Mouse (Mus musculus): Measurements from ENCODE around the gene Reep6. TPM values are rescaled to one million over a fixed set of nuclear protein-coding genes. Genes with fewer than 3 reads are reported as not detected.

The Reep6 gene
- polyA plus RNA-seq (2017; shearing (Covaris generic)) = 0.41 TPM

DNA sequence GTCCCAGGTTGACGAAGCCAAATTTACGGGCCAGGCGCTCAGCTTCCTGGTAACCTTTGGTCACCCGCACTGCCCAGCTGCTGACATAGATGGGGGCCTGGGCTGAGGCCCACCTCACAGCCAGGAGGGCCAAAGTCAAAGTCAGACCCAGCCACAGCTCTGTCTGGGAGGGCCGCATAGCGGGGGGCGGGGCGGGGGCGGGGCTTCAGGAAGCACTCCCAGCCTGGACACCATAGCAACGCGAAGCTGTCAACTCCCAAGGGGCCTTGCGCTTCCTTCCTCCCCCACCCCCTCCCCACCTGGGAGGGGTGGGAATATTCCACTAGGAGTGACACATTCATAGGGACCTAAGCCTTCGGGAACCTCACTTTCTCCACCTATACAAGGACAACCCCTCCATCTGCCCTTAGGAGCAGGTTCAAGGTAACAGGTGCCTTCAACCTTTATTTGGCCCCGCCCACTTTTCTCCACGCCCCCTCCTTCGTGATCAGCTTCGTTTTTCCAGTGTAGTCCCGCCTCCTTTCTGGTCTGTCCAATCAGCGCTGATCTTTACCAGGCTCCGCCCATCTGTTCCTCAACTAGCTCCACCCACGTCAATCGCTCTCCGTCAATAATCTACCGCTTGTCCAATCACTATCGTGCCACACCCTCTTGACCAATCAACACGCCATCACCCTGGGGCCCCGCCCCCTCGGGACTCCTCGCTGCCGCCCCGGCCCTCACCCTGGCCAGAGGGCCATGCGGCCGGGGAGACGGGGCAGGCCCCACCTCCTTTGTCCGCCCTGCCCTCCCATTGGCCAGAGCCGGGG, at the start of gene Reep6, which contains the start of gene Pcsk4:
Gene Reep6, plus strand, starts transcription at position 681 of the 809 bp plus-strand sequence.
Gene Pcsk4, minus strand, starts transcription at position 226 of the 809 bp plus-strand sequence.

DNA sequence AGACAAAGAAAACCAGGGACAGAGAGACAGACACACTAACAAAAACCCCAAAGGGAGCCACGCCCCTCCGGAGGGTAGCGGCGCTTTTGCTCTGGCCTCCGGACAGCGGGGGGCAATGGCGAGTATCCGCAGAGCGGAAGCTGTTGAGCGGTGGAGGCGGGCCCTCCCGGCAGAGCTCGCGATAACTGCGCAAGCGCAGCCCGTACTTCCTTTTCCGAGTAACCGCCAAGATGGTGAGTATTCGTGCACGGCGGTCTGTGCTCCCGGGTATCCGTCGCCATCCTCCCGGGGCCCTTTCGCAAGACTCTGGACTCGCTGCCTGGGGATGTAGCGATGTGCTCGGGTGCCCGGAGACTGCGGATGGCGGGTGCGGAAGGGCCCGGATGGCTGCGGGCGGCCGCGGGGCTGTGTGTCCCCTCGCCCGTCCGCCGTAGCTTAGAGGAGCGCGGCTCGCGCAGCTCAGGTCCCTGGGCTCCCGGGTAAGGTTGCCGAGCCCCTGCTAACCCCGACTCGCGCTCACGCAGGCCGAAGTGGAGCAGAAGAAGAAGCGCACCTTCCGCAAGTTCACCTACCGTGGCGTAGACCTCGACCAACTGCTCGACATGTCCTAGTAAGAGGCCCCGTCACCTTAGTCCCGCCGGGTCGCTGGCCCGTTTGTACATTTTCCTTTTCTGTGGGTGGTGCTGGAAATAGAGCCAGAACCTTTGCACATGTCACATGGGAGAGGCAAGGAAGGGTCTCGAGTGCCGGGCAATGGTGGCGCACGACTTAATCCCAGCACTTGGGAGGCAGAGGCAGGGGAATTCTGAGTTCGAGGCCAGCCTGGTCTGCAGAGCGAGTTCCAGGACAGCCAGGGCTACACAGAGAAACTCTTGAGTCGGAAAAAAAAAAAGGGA, 37.3 kb upstream of the Reep6 start, which contains the start of gene Rps15:
Gene Rps15, plus strand, starts transcription at position 203 of the 896 bp plus-strand sequence.

DNA sequence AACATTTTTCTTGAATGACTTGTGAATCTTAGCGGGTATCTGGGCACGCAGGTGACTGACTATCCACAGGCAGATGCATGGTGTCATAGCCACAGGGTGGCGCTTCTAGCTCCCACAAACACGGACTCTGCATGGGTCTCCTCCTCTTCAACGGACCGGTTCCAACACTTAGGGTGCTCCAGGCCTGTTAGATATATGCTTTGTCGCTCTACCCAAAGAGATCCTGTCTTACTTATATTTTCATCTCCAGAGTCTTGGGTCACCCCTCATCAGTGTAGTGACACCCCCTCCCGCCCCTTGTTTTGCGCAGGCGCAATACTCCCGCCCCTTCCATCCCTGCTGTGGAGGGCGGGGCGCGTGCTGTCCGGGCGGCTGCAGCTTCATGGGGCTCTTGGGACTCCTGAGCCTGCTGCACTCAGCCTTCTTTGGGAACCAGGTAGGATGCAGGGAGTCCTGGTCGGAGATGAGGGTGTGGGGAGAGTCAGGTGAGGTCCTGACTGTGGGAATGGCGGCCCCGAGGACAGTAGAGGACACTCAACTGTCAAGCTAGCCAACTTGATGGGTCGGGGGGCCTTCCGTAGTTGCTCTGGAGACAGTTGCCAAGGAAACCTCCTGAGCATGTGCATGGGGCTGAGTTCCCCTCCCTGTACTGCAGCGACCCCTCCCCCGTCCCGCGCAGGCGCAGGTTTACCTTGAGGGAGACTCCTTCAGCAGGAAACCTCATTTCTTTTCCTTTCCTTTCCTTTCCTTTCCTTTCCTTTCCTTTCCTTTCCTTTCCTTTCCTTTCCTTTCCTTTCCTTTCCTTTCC, 33.9 kb upstream of the Reep6 start, which contains the start of gene Apc2:
Gene Apc2, plus strand, starts transcription at position 360 of the 808 bp plus-strand sequence.

DNA sequence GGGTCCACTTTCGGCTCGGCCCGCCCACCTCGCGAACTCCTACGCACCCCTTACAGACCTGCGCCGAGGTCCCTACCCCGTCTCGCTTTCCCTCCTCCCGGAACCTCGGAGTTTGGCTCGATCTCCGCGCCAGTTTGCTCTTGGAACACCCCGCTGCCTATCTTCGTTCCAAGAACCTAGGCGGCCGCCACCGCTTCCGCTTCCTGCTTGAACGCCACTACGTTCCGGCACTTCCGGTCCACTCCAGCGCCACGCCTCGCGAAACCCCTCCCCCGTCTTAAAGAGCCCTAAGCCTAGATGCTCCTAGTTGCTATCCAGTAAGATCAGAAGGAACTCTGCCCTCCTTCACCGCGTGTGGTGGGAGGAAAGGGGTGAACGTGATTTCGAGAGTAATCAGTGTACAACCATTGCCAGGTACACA, 9.4 kb upstream of the Reep6 start, which contains the start of gene 2310011J03Rik:
Gene 2310011J03Rik, minus strand, starts transcription at position 198 of the 421 bp plus-strand sequence.

DNA sequence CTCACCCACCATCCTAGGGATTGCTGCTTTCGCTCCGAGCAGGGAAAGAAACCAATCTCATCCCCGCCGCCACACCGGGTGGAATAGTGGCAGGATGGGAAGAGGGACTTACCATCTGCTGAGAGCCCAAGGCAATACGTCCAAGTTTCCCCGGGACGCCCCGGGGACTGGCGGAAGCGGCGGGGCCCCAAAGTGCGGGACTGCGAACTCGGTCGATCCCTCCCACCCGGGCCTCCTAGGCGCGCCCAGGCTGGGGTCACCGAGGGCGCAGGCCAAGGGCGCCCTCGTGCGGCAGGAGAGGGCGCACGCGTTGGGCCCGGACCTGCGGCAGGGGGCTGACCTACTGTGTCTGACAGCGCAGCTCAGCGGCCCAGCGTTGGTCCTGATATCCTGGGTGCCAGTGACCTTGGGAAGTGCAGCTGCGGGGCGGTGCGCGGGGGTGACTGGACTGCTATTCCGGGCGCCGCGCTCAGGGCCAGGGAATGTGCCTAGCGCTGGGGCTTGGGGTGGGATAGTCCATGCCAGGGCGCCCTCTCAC, 18.6 kb downstream of the Reep6 start, which contains the start of gene Adamtsl5:
Gene Adamtsl5, minus strand, starts transcription at position 169 of the 538 bp plus-strand sequence.

DNA sequence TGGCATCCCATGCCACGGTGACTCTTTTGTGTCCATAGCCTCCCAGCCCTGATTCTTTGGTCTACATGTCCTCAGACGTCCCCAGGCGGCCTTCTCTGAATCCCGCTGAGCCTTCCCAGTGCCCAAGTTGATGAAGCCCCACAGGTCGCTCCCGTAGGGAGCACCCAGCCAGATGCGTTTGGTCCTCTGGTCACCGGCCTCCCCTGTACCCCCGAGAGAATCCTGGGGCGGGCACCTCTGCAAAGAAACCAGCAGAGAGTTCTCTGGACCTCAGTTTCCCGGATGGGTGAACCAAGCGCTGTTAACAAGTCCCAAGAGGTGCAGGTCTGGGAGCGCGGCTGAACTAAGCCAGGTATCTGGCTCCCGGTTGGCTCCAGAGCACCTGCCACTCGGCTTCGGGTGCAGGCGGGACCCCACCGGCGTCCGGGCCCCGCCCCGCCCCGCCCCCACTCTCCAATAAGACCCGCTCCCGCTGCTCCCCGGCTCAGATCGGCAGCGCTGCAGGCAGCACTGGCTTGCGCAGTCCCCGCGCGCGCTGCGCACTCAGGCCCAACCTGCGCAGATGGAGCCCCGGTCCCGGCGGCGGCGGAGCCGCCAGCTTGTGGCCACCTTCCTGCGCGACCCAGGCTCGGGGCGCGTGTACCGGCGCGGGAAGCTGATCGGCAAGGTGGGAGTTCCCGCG, 26.4 kb downstream of the Reep6 start, which contains the start of gene Plk5:
Gene Plk5, plus strand, starts transcription at position 459 of the 682 bp plus-strand sequence.

Other genes starting within 250 kb of the Reep6 start
- 59.4 TPM for gene Sbno2, start 224.4 kb upstream of the Reep6 start, polyA plus RNA-seq (2017; shearing (Covaris generic))
- gene Stk11, start 214.2 kb upstream of the Reep6 start, polyA plus RNA-seq (2017; shearing (Covaris generic)) = 47.2 TPM
- 400 TPM for gene Atp5d, start 191.3 kb upstream of the Reep6 start, polyA plus RNA-seq (2017; shearing (Covaris generic))
- 3.4 TPM for gene Cbarp, start 189.1 kb upstream of the Reep6 start, polyA plus RNA-seq (2017; shearing (Covaris generic))
- 5.6 TPM for gene Midn, start 181.7 kb upstream of the Reep6 start, polyA plus RNA-seq (2017; shearing (Covaris generic))
- gene Cirbp, start 164.0 kb upstream of the Reep6 start, polyA plus RNA-seq (2017; shearing (Covaris generic)) = 228 TPM
- 21.5 TPM for gene 1600002K03Rik, start 157.0 kb upstream of the Reep6 start, polyA plus RNA-seq (2017; shearing (Covaris generic))
- gene Efna2, start 150.5 kb upstream of the Reep6 start, polyA plus RNA-seq (2017; shearing (Covaris generic)) = 0.17 TPM
- 119 TPM for gene Mum1, start 103.5 kb upstream of the Reep6 start, polyA plus RNA-seq (2017; shearing (Covaris generic))
- gene Ndufs7, start 80.8 kb upstream of the Reep6 start, polyA plus RNA-seq (2017; shearing (Covaris generic)) = 273 TPM
- 0.67 TPM for gene Gamt, start 68.9 kb upstream of the Reep6 start, polyA plus RNA-seq (2017; shearing (Covaris generic))
- gene Dazap1, start 68.5 kb upstream of the Reep6 start, polyA plus RNA-seq (2017; shearing (Covaris generic)) = 94.1 TPM
- 790 TPM for gene Rps15, start 37.5 kb upstream of the Reep6 start, polyA plus RNA-seq (2017; shearing (Covaris generic))
- gene Apc2, start 34.0 kb upstream of the Reep6 start, polyA plus RNA-seq (2017; shearing (Covaris generic)) = 0.24 TPM
- 82.5 TPM for gene 2310011J03Rik, start 9.4 kb upstream of the Reep6 start, polyA plus RNA-seq (2017; shearing (Covaris generic))
- 28.8 TPM for gene Pcsk4, start 455 bp upstream of the Reep6 start, polyA plus RNA-seq (2017; shearing (Covaris generic))
- not detected for gene Adamtsl5, start 18.5 kb downstream of the Reep6 start, polyA plus RNA-seq (2017; shearing (Covaris generic))
- gene Plk5, start 26.5 kb downstream of the Reep6 start, polyA plus RNA-seq (2017; shearing (Covaris generic)) = not detected
- gene Mex3d, start 57.7 kb downstream of the Reep6 start, polyA plus RNA-seq (2017; shearing (Covaris generic)) = 8.7 TPM
- 184 TPM for gene Mbd3, start 69.6 kb downstream of the Reep6 start, polyA plus RNA-seq (2017; shearing (Covaris generic))
- gene Uqcr11, start 76.9 kb downstream of the Reep6 start, polyA plus RNA-seq (2017; shearing (Covaris generic)) = 234 TPM
- gene Tcf3, start 103.7 kb downstream of the Reep6 start, polyA plus RNA-seq (2017; shearing (Covaris generic)) = 132 TPM
- gene Onecut3, start 164.9 kb downstream of the Reep6 start, polyA plus RNA-seq (2017; shearing (Covaris generic)) = not detected
- gene Atp8b3, start 209.2 kb downstream of the Reep6 start, polyA plus RNA-seq (2017; shearing (Covaris generic)) = 0.04 TPM
- gene Rexo1, start 231.6 kb downstream of the Reep6 start, polyA plus RNA-seq (2017; shearing (Covaris generic)) = 62.2 TPM
- 13.2 TPM for gene Klf16, start 247.4 kb downstream of the Reep6 start, polyA plus RNA-seq (2017; shearing (Covaris generic))